In genomic region chr11:88481602-88482161, GRCm38 (mm10) we compare ENCODE assay signal across 8 mouse cellular contexts.
A peak's percentile ranks its signal among the peaks of the same experiment; 100 is the strongest.
DNase-seq lines count a peak whose midpoint lies in the region; ATAC-seq lines count a peak whose summit lies in the region.

No protein-coding gene starts in this region.

- peak; percentile 92 for ATAC-seq in forebrain, embryonic 16.5 days
- peak; percentile 90 for ATAC-seq in midbrain, embryonic 11.5 days (ENCODE audit: low FRiP score)
- ATAC-seq in CD4-positive, CD25-positive, alpha-beta regulatory T cell, adult 4 months: no peak

- 3% methylated on average over 7 of the region's 7 CpGs for WGBS in forebrain, embryonic 16.5 days
- WGBS in midbrain, embryonic 11.5 days: 23% methylated on average over 7 of the region's 7 CpGs

- no peak overlapping the region for H3K9ac ChIP-seq in forebrain, embryonic 16.5 days (replicated peaks; ENCODE audit: low read depth, low read length)
- H3K9ac ChIP-seq in midbrain, embryonic 11.5 days (ENCODE audit: low read length): peak overlapping the region; percentile 63

- DNase-seq in layer of hippocampus, adult 9-11 months: peak; percentile 37
- DNase-seq in layer of hippocampus, postnatal 25 days (ENCODE audit: extremely low spot score in 1 of 2, low spot score in 1 of 2): no peak
- peak; percentile 88 for DNase-seq in cerebellum, adult 9-11 months
- peak; percentile 97 for DNase-seq in midbrain, embryonic 11.5 days (ENCODE audit: low spot score, missing footprints)
- DNase-seq in thymus, postnatal 36 days: peak; percentile 5 to 33
- no peak for DNase-seq in ovary, postnatal 10 days (ENCODE audit: low spot score)

- peaks cover 43% of the 10 kb centered on the region for H3K4me1 ChIP-seq in forebrain, embryonic 16.5 days (replicated peaks; ENCODE audit: control insufficient read depth, insufficient read depth, low read length)
- peaks cover 77% of the 10 kb centered on the region for H3K4me1 ChIP-seq in midbrain, embryonic 11.5 days (ENCODE audit: control insufficient read depth, insufficient read depth, low read length)

- H3K36me3 ChIP-seq in forebrain, embryonic 16.5 days (ENCODE audit: control insufficient read depth, insufficient read depth): no peaks in the 10 kb centered on the region
- H3K36me3 ChIP-seq in midbrain, embryonic 11.5 days (ENCODE audit: control insufficient read depth, insufficient read depth, low read length): peaks cover 5% of the 10 kb centered on the region; the same call in 1 of the 2 replicates

- H3K27me3 ChIP-seq in forebrain, embryonic 16.5 days (replicated peaks; ENCODE audit: control insufficient read depth, insufficient read depth, low read length): no peaks in the 10 kb centered on the region
- no peaks in the 10 kb centered on the region for H3K27me3 ChIP-seq in midbrain, embryonic 11.5 days (ENCODE audit: control insufficient read depth, insufficient read depth, low read length)

- H3K27ac ChIP-seq in forebrain, embryonic 16.5 days (ENCODE audit: low read length): peak overlapping the region; percentile 88
- H3K27ac ChIP-seq in midbrain, embryonic 11.5 days (ENCODE audit: low read depth, low read length): peak overlapping the region; percentile 99

- H3K4me2 ChIP-seq in forebrain, embryonic 16.5 days (ENCODE audit: low read length): peak overlapping the region; percentile 32
- peak overlapping the region; percentile 39 for H3K4me2 ChIP-seq in midbrain, embryonic 11.5 days

- H3K9me3 ChIP-seq in forebrain, embryonic 16.5 days (ENCODE audit: control insufficient read depth, low read length): no peaks in the 10 kb centered on the region
- H3K9me3 ChIP-seq in midbrain, embryonic 11.5 days (ENCODE audit: control insufficient read depth, low read length): no peaks in the 10 kb centered on the region

- no peak overlapping the region for H3K4me3 ChIP-seq in forebrain, embryonic 16.5 days (replicated peaks; ENCODE audit: low read length)
- no peak overlapping the region for H3K4me3 ChIP-seq in midbrain, embryonic 11.5 days (ENCODE audit: low read depth, low read length)

Comparison
In these comparisons a context has a peak if more than half of its experiments do, and no peak if none do; other contexts are left out.
1. DNase-seq: peak in layer of hippocampus, adult 9-11 months (single experiment), cerebellum, adult 9-11 months (single experiment), midbrain, embryonic 11.5 days (single experiment) and thymus, postnatal 36 days (2 of 2); none in layer of hippocampus, postnatal 25 days (0 of 2) and ovary, postnatal 10 days (single experiment).